32 mouse cellular contexts compared by ENCODE assay signal in genomic region chr7:68232521-68232920, GRCm38 (mm10). TPM values are rescaled to one million over a fixed set of nuclear protein-coding genes. Genes with fewer than 3 reads are reported as not detected.
DNase-seq lines count a peak whose midpoint lies in the region; ATAC-seq and TF ChIP-seq lines count a peak whose summit lies in the region.
"Had no signal": no experiment of that assay in that cellular context is flagged by ENCODE, and none has a peak within 500 bp of the region (broad histone marks: within the 10 kb centered on the region; RNA-seq: fewer than 3 reads in every experiment).

No protein-coding gene starts in this region.

- TF ChIP-seq CTCF in hindbrain, postnatal 0 days (IDR thresholded peaks at IDR 0.05; ENCODE audit: low read depth): no peak
- no peak for TF ChIP-seq CTCF in thymus, adult 2 months (IDR thresholded peaks at IDR 0.05; ENCODE audit: borderline replicate concordance, control insufficient read depth, extremely low read depth, insufficient read depth, low read length, poor library complexity)

- peaks cover 4% of the 10 kb centered on the region; the same call in 1 of the 2 replicates for H3K36me3 ChIP-seq in hindbrain, postnatal 0 days (ENCODE audit: insufficient read depth, low read length)
- peaks cover 25% of the 10 kb centered on the region; the same call in 1 of the 2 replicates for H3K36me3 ChIP-seq in hindbrain, embryonic 12.5 days
- H3K36me3 ChIP-seq in thymus, adult 2 months (ENCODE audit: control insufficient read depth, insufficient read depth, low read length): no peaks in the 10 kb centered on the region

- H3K4me1 ChIP-seq in hindbrain, postnatal 0 days (ENCODE audit: insufficient read depth, low read length): no peaks in the 10 kb centered on the region
- peaks cover 14% of the 10 kb centered on the region for H3K4me1 ChIP-seq in hindbrain, embryonic 12.5 days
- peaks cover 24% of the 10 kb centered on the region for H3K4me1 ChIP-seq in thymus, adult 2 months (replicated peaks; ENCODE audit: control insufficient read depth, insufficient read depth, low read length)

- peak; percentile 57 for ATAC-seq in hindbrain, postnatal 0 days
- no peak for ATAC-seq in hindbrain, embryonic 12.5 days (ENCODE audit: low FRiP score)
- ATAC-seq: forebrain, embryonic 13.5 days; intestine, embryonic 16.5 days; midbrain, embryonic 13.5 days had no signal

- WGBS in hindbrain, postnatal 0 days: 76% methylated on average over 5 of the region's 5 CpGs
- 92% methylated on average over 5 of the region's 5 CpGs for WGBS in hindbrain, embryonic 12.5 days
- WGBS in thymus, adult 2 months: 88% methylated on average over 5 of the region's 5 CpGs

- H3K9me3 ChIP-seq in hindbrain, postnatal 0 days (ENCODE audit: low read length): no peaks in the 10 kb centered on the region
- H3K9me3 ChIP-seq in hindbrain, embryonic 12.5 days (replicated peaks): no peaks in the 10 kb centered on the region
- H3K9me3 ChIP-seq: forebrain, embryonic 13.5 days; G1E; heart, embryonic 13.5 days; megakaryocyte, embryonic 14.5 days; midbrain, embryonic 13.5 days had no signal

- H3K4me3 ChIP-seq in hindbrain, postnatal 0 days (ENCODE audit: low read length): no peak overlapping the region
- H3K4me3 ChIP-seq in hindbrain, embryonic 12.5 days: no peak overlapping the region
- no peak overlapping the region for H3K4me3 ChIP-seq in thymus, adult 2 months (ENCODE audit: control insufficient read depth, insufficient read depth, low read length)
- H3K4me3 ChIP-seq: forebrain, embryonic 13.5 days; heart, adult 2 months; heart, embryonic 13.5 days; megakaryocyte, embryonic 14.5 days; midbrain, embryonic 13.5 days had no signal

- H3K27me3 ChIP-seq in hindbrain, postnatal 0 days (ENCODE audit: insufficient read depth, low read length): no peaks in the 10 kb centered on the region
- no peaks in the 10 kb centered on the region for H3K27me3 ChIP-seq in hindbrain, embryonic 12.5 days
- H3K27me3 ChIP-seq in thymus, adult 2 months (ENCODE audit: control insufficient read depth, insufficient read depth, low read length): no peaks in the 10 kb centered on the region
- H3K27me3 ChIP-seq: forebrain, embryonic 13.5 days; heart, embryonic 13.5 days; megakaryocyte, embryonic 14.5 days; midbrain, embryonic 13.5 days had no signal

- peak; percentile 54 to 69 for DNase-seq in cerebellum, postnatal 10 days
- no peak for DNase-seq in cerebellum, adult 8-10 months
- DNase-seq in hindbrain, postnatal 0 days (ENCODE audit: low spot score): peak; percentile 52
- peak; percentile 7 for DNase-seq in thymus, postnatal 4 days
- no peak for DNase-seq in thymus, adult 2 months
- no peak for DNase-seq in adipocyte (ENCODE audit: low spot score)
- DNase-seq: adrenal gland, postnatal 25 days; cerebellum, adult 11-12 months; gastrocnemius, postnatal 25 days; heart, adult 2 months; heart, postnatal 10 days; kidney, adult 8-10 months; kidney, postnatal 4 days; liver; lung, adult 2 months; lung, postnatal 4 days; thymus, postnatal 14 days had no signal

- 0 out of 2 replicates have a peak overlapping the region, but pooled peaks have one; percentile 7 for H3K27ac ChIP-seq in hindbrain, postnatal 0 days
- H3K27ac ChIP-seq in hindbrain, embryonic 12.5 days: no peak overlapping the region
- no peak overlapping the region for H3K27ac ChIP-seq in thymus, adult 2 months (ENCODE audit: control insufficient read depth, insufficient read depth, low read length)
- H3K27ac ChIP-seq: forebrain, embryonic 13.5 days; heart, adult 2 months; heart, embryonic 13.5 days; kidney, postnatal 0 days; liver, embryonic 14.5 days; midbrain, embryonic 13.5 days had no signal

- H3K4me2 ChIP-seq in hindbrain, postnatal 0 days (ENCODE audit: low read depth, low read length): no peak overlapping the region
- H3K4me2 ChIP-seq in hindbrain, embryonic 12.5 days (replicated peaks): no peak overlapping the region
- H3K4me2 ChIP-seq: forebrain, embryonic 13.5 days; heart, embryonic 13.5 days; midbrain, embryonic 13.5 days had no signal

- TF ChIP-seq POLR2A in thymus, adult 2 months (IDR thresholded peaks at IDR 0.05; ENCODE audit: control insufficient read depth, extremely low read depth, insufficient read depth, low read length, poor library complexity): no peak

- no peak overlapping the region for H3K9ac ChIP-seq in hindbrain, postnatal 0 days (replicated peaks; ENCODE audit: low read length)
- H3K9ac ChIP-seq in hindbrain, embryonic 12.5 days: no peak overlapping the region
- H3K9ac ChIP-seq: forebrain, embryonic 13.5 days; heart, embryonic 13.5 days; liver, embryonic 14.5 days; midbrain, embryonic 13.5 days had no signal

RNA-seq across cellular contexts. Expression of gene Pgpep1l, which starts 31.5 kb away (rescaled TPM):
- 0.68 TPM in 1 of 2 replicates, not detected in the other for total RNA-seq in hindbrain, postnatal 0 days (2014; rRNA removed)
- polyA plus RNA-seq in hindbrain, postnatal 0 days (2015; fragmentation: Nextera tagmentation; extraction: Ambion mirVana): 0.24 TPM in 1 of 2 replicates, not detected in the other
- not detected in 2 replicates for polyA plus RNA-seq in hindbrain, embryonic 12.5 days (2016; fragmentation: Nextera tagmentation; extraction: Ambion mirVana)
- polyA plus RNA-seq in thymus, adult 2 months (2012; rRNA removed): 0.98 and 1.5 TPM in 2 replicates
- total RNA-seq: adrenal gland, postnatal 25 days; G1E; heart, adult 2 months; heart, postnatal 10 days; hematopoietic stem cell, adult 5-6 weeks; monocyte, adult 5-6 weeks had no signal
- polyA plus RNA-seq: embryonic facial prominence, embryonic 11.5 days; forebrain, embryonic 13.5 days; heart, embryonic 13.5 days; intestine, embryonic 16.5 days; liver, embryonic 14.5 days; midbrain, embryonic 13.5 days; neural tube, embryonic 14.5 days; small intestine, adult 2 months; stomach, embryonic 14.5 days had no signal

RNA-seq across cellular contexts. Expression of gene Fam169b, which starts 41.1 kb away (rescaled TPM):
- total RNA-seq in hindbrain, postnatal 0 days (2014; rRNA removed): 0.21 TPM in 1 of 2 replicates, not detected in the other
- 0.15 TPM in 1 of 2 replicates, not detected in the other for polyA plus RNA-seq in hindbrain, postnatal 0 days (2015; fragmentation: Nextera tagmentation; extraction: Ambion mirVana)
- polyA plus RNA-seq in hindbrain, embryonic 12.5 days (2016; fragmentation: Nextera tagmentation; extraction: Ambion mirVana): 0.34 and 0.42 TPM in 2 replicates
- polyA plus RNA-seq in thymus, adult 2 months (2012; rRNA removed): 111 and 114 TPM in 2 replicates
- total RNA-seq: adrenal gland, postnatal 25 days had no signal
- polyA plus RNA-seq: forebrain, embryonic 13.5 days; G1E; midbrain, embryonic 13.5 days; neural tube, embryonic 14.5 days had no signal

Comparison
In these comparisons a context has a peak if more than half of its experiments do, and no peak if none do; other contexts are left out.
1. DNase-seq: peak in cerebellum, postnatal 10 days (2 of 2), hindbrain, postnatal 0 days (single experiment) and thymus, postnatal 4 days (single experiment); none in cerebellum, adult 8-10 months (single experiment), thymus, adult 2 months (single experiment) and adipocyte (single experiment).
2. RNA of gene Fam169b, which starts 41.1 kb away (polyA plus RNA-seq): 111 to 114 TPM in thymus, adult 2 months; 0.34 to 0.42 TPM in hindbrain, embryonic 12.5 days and 0.15 TPM in hindbrain, postnatal 0 days; every median in the first group is over 10 times any median in the second.